Mouse (Mus musculus) liver, embryonic 13.5 days (tissue): ENCODE data around the gene Orai3. TPM values are rescaled to one million over a fixed set of nuclear protein-coding genes. Genes with fewer than 3 reads are reported as not detected.

Source experiments
- ATAC-seq: fragments of 200-750 bp; cut with Nextera tagmentation; 2 replicates; pipeline ENCODE4 v1.8.0; 2017; ENCODE audit warnings: low read depth, mild to moderate bottlenecking, moderate number of reproducible peaks, moderate library complexity
- DNase-seq: peaks from one replicate; pipeline ENCODE4 v3.0.0; 2022
- H3K27ac ChIP-seq: fragments of 300-500 bp; sonication (generic); 2 replicates; pipeline ENCODE4 v1.5.1; 2015; ENCODE audit warnings: moderate library complexity, mild to moderate bottlenecking, inconsistent platforms
- H3K27me3 ChIP-seq: fragments of 300-500 bp; sonication (generic); 2 replicates; pipeline ENCODE4 v1.6.1; 2015; ENCODE audit warnings: mild to moderate bottlenecking, inconsistent platforms
- H3K36me3 ChIP-seq: fragments of 300-500 bp; sonication (generic); 2 replicates; pipeline ENCODE4 v1.6.1; 2015; ENCODE audit warnings: mild to moderate bottlenecking, inconsistent platforms
- H3K4me1 ChIP-seq: fragments of 300-500 bp; sonication (generic); replicated peaks from 2 replicates; pipeline ENCODE4 v1.6.1; 2015; ENCODE audit warnings: inconsistent platforms
- H3K4me2 ChIP-seq: fragments of 300-500 bp; sonication (generic); 2 replicates; pipeline ENCODE4 v1.6.1; 2015; ENCODE audit warnings: inconsistent platforms, mild to moderate bottlenecking, moderate library complexity
- H3K4me3 ChIP-seq: fragments of 300-500 bp; sonication (generic); replicated peaks from 2 replicates; pipeline ENCODE4 v1.5.1; 2015; ENCODE audit warnings: mild to moderate bottlenecking, inconsistent platforms
- H3K9ac ChIP-seq: fragments of 300-500 bp; sonication (generic); 2 replicates; pipeline ENCODE4 v1.6.1; 2015; ENCODE audit warnings: mild to moderate bottlenecking, inconsistent platforms
- H3K9me3 ChIP-seq: fragments of 300-500 bp; sonication (generic); replicated peaks from 2 replicates; pipeline ENCODE4 v1.6.1; 2016; ENCODE audit warnings: inconsistent platforms
- WGBS: fragments of 180-500 bp; shearing (Covaris S2); methylation state at CpG from one replicate; pipeline ENCODE4 v1.1.7; 2015; ENCODE audit not compliant: insufficient replicate concordance; 5-methylcytosine and 5-hydroxymethylcytosine counted together
- polyA plus RNA-seq: library from polyadenylated mRNA; unstranded; fragments of >200 nt; fragmentation: Nextera tagmentation; extraction: Ambion mirVana; gene quantifications from 2 replicates; pipeline ENCODE4 v1.2.1, GENCODE M21; 2015

Orai3 gene
- polyA plus RNA-seq, 1 experiment from 2014 or later = 11.2 TPM

- peak; percentile 62 for ATAC-seq
- peak; percentile 74 for DNase-seq
- peak within 1 kb of the TSS; percentile 49 for H3K9ac ChIP-seq
- WGBS = 20% methylated on average over 6 of the region's 6 CpGs
- H3K27me3 ChIP-seq = no peaks in the 10 kb centered on the region
- H3K4me2 ChIP-seq = peak within 1 kb of the TSS; percentile 59
- peak within 1 kb of the TSS; percentile 74 for H3K27ac ChIP-seq
- peaks cover 50% of the 10 kb centered on the region for H3K4me1 ChIP-seq
- H3K9me3 ChIP-seq = no peaks in the 10 kb centered on the region
- peaks cover 80% of the 10 kb centered on the region for H3K36me3 ChIP-seq
- H3K4me3 ChIP-seq = peak within 1 kb of the TSS; percentile 40
Measured at GRCm38 (mm10) chr7:127800435-127801009, 30.9 kb downstream of the Orai3 start, which contains the start of gene Hsd3b7. Gene Hsd3b7 (plus strand): TSS chr7:127800604.

DNA sequence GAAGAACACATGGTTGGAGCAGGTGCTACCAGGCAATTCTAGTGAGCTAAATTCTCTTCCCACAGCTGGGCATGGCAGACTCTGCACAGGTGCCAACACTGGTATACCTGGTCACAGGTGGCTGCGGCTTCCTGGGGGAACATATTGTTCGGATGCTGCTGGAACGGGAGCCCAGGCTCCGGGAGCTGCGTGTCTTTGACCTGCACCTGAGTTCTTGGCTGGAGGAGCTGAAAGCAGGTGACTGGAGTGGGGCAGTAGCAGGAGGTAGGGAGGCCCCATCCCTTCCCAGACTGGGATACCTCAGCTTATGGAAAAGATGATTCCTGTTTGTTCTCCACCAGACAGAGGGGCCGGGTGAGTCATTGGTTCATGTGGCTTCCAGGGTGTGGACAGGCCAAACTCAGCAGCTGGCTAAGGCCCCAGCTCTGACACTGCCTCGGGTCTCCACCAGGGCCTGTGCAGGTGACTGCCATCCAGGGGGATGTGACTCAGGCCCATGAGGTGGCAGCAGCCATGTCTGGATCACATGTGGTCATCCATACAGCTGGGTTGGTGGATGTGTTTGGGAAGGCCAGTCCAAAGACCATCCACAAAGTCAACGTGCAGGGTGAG, 31.5 kb downstream of the Orai3 start:
- H3K27ac ChIP-seq = peak overlapping the region; percentile 74
- WGBS = 80% methylated on average over 8 of the region's 8 CpGs
- no peak for ATAC-seq

GRCm38 (mm10) chr7:127802313-127802712, 32.7 kb downstream of the Orai3 start:
- DNase-seq = no peak
- WGBS = 90% methylated on average over 17 of the region's 17 CpGs
- no peak overlapping the region for H3K9ac ChIP-seq
- no peaks in the 10 kb centered on the region for H3K27me3 ChIP-seq
- peaks cover 68% of the 10 kb centered on the region for H3K4me1 ChIP-seq
- no peak overlapping the region for H3K4me3 ChIP-seq
- no peaks in the 10 kb centered on the region for H3K9me3 ChIP-seq
- ATAC-seq = no peak
- 0 out of 2 replicates have a peak overlapping the region, but pooled peaks have one; percentile 59 for H3K4me2 ChIP-seq
- peaks cover 62% of the 10 kb centered on the region for H3K36me3 ChIP-seq
- peak overlapping the region; percentile 13; the same call in 1 of the 2 replicates for H3K27ac ChIP-seq

More for the DNA sequence above, 31.5 kb downstream of the Orai3 start:
- H3K36me3 ChIP-seq = peaks cover 74% of the 10 kb centered on the region
- H3K4me2 ChIP-seq = peak overlapping the region; percentile 59
- peak overlapping the region; percentile 40 for H3K4me3 ChIP-seq
- peak overlapping the region; percentile 49 for H3K9ac ChIP-seq
- no peak for DNase-seq
- no peaks in the 10 kb centered on the region for H3K9me3 ChIP-seq
- H3K4me1 ChIP-seq = peaks cover 56% of the 10 kb centered on the region
- no peaks in the 10 kb centered on the region for H3K27me3 ChIP-seq

DNA sequence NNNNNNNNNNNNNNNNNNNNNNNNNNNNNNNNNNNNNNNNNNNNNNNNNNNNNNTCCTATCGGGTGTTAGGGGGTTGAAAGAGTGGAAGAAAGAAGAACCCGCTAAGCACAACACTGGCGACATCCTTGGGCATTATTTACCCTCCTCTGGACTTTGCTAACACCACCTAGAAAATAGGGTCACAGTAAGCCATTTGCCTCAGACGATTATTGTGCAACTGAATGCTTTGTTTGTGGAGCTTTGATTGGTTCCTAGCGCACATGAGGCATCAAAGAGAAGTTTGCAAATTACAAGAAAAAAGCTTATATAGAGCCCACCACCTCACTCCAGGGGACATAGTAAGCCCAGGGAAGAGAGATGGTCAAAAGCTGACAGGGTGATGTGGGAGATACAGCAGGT, 39.2 kb downstream of the Orai3 start:
- Histone ChIP-seq H3K9me3 (no peaks in the 10 kb centered on the region), H3K9ac (no peak overlapping the region), H3K4me2 (no peak overlapping the region), H3K4me3 (no peak overlapping the region), H3K27ac (peak overlapping the region; percentile 69), H3K36me3 (peaks cover 3% of the 10 kb centered on the region; the same call in 1 of the 2 replicates), H3K4me1 (peaks cover 77% of the 10 kb centered on the region), H3K27me3 (no peaks in the 10 kb centered on the region)
- DNase-seq (no peak), ATAC-seq (no peak)
- 42% methylated on average over 5 of the region's 5 CpGs for WGBS

DNA sequence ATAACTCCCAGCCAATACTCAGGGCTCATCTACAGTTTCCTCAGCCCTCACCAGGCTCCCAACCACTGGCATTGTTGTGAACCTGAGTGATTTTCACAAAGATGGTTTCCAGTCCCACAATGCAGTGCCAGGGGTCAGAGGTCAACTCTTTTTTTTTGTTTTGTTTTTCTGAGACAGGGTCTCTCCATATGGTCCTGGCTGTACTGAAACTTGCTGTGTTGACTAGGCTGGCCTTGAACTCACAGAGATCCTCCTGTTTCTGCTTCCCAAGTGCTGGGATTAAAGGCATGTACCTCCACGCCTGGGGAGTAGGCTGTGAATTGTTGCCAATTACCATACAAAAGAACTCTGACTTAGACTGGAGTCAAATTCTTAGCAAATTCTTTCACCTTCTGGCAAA, 40.2 kb downstream of the Orai3 start:
- no peaks in the 10 kb centered on the region for H3K9me3 ChIP-seq
- H3K4me1 ChIP-seq = peaks cover 75% of the 10 kb centered on the region
- H3K4me3 ChIP-seq = no peak overlapping the region
- H3K4me2 ChIP-seq = no peak overlapping the region
- H3K27ac ChIP-seq = no peak overlapping the region
- no peaks in the 10 kb centered on the region for H3K36me3 ChIP-seq
- H3K27me3 ChIP-seq = no peaks in the 10 kb centered on the region
- H3K9ac ChIP-seq = no peak overlapping the region
- ATAC-seq = no peak
- no peak for DNase-seq
- 68% methylated on average over 1 of the region's 1 CpGs for WGBS

GRCm38 (mm10) chr7:127810650-127811049, 41.0 kb downstream of the Orai3 start:
- H3K36me3 ChIP-seq = no peaks in the 10 kb centered on the region
- no peak for DNase-seq
- H3K4me2 ChIP-seq = no peak overlapping the region
- 88% methylated on average over 10 of the region's 10 CpGs for WGBS
- no peak overlapping the region for H3K4me3 ChIP-seq
- no peak for ATAC-seq
- peaks cover 75% of the 10 kb centered on the region for H3K4me1 ChIP-seq
- no peak overlapping the region for H3K9ac ChIP-seq
- no peaks in the 10 kb centered on the region for H3K9me3 ChIP-seq
- no peak overlapping the region for H3K27ac ChIP-seq
- H3K27me3 ChIP-seq = no peaks in the 10 kb centered on the region

GRCm38 (mm10) chr7:127811240-127811639, 41.6 kb downstream of the Orai3 start:
- H3K27ac ChIP-seq = no peak overlapping the region; the same call in 1 of the 2 replicates
- no peaks in the 10 kb centered on the region for H3K27me3 ChIP-seq
- ATAC-seq = no peak
- no peak overlapping the region for H3K9ac ChIP-seq
- peaks cover 75% of the 10 kb centered on the region for H3K4me1 ChIP-seq
- no peaks in the 10 kb centered on the region for H3K36me3 ChIP-seq
- DNase-seq = no peak
- no peak overlapping the region for H3K4me2 ChIP-seq
- no peak overlapping the region for H3K4me3 ChIP-seq
- no peaks in the 10 kb centered on the region for H3K9me3 ChIP-seq
- WGBS = 76% methylated on average over 4 of the region's 4 CpGs

- ATAC-seq (no peak), DNase-seq (no peak)
- Histone ChIP-seq H3K4me2 (no peak overlapping the region), H3K36me3 (no peaks in the 10 kb centered on the region), H3K27me3 (no peaks in the 10 kb centered on the region), H3K4me1 (peaks cover 69% of the 10 kb centered on the region), H3K27ac (no peak overlapping the region), H3K9ac (no peak overlapping the region), H3K9me3 (no peaks in the 10 kb centered on the region), H3K4me3 (no peak overlapping the region)
- 62% methylated on average over 3 of the region's 3 CpGs for WGBS
Measured at GRCm38 (mm10) chr7:127812292-127812691, 42.7 kb downstream of the Orai3 start.

DNA sequence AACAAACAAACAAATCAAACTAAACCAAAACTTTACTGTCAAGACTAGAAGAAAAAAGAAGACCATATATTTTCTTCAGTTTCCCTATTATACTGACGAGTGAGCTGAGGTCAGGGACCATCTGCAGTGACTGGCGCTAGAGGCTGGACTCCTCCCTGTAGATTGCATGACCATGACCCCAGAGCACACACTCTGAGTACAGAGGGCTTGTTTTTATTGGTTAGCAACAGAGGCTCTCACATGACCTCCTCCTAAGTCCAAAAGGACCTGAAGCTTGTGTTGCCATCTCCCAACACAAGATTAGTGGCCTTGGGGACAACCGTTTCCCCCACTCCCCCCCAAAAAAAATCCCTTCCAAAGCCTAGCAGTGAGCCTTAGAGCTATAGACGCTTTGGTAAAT, 44.2 kb downstream of the Orai3 start:
- no peak overlapping the region for H3K9ac ChIP-seq
- DNase-seq = no peak

GRCm38 (mm10) chr7:127814241-127814921, 44.8 kb downstream of the Orai3 start:
- Histone ChIP-seq H3K27me3 (no peaks in the 10 kb centered on the region), H3K27ac (peak overlapping the region; percentile 67), H3K4me1 (peaks cover 48% of the 10 kb centered on the region), H3K9me3 (no peaks in the 10 kb centered on the region), H3K4me2 (no peak overlapping the region), H3K9ac (no peak overlapping the region), H3K4me3 (no peak overlapping the region), H3K36me3 (no peaks in the 10 kb centered on the region)
- peak; percentile 37; the same call in 1 of the 2 replicates for ATAC-seq
- DNase-seq = no peak
- WGBS = 72% methylated on average over 19 of the region's 19 CpGs

More for the DNA sequence above, 44.2 kb downstream of the Orai3 start:
- WGBS = 54% methylated on average over 4 of the region's 4 CpGs
- peak overlapping the region; percentile 67 for H3K27ac ChIP-seq
- no peaks in the 10 kb centered on the region for H3K9me3 ChIP-seq
- H3K4me2 ChIP-seq = no peak overlapping the region
- no peak overlapping the region for H3K4me3 ChIP-seq
- no peaks in the 10 kb centered on the region for H3K36me3 ChIP-seq
- peak; percentile 59; the same call in 1 of the 2 replicates for ATAC-seq
- H3K27me3 ChIP-seq = no peaks in the 10 kb centered on the region
- H3K4me1 ChIP-seq = peaks cover 53% of the 10 kb centered on the region

DNA sequence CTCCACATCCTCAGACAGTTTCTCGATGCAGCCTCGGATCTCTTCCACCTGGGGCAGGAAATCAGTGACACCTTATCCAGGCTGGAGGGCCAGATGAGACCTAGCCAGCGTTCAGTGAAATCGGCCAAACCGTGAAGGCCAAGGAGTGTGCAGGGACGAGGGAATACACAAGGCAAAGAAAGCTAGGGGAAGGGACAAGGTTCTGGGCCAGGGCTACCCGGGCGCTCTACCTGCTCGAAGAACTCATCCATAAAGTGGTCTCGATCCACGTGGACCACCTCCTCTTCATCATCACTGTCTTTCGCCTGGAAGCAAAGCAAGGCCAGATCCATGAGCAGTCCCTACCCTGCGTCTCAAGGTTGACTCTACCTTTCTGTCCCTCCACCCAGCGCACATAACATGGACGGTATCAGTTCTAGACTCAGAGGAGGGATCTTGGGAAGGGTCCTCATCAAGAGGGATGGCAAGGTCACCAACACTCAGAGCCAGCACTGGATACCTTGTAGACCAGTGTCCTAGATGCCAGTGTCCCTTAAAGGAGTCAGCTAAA, 45.6 kb downstream of the Orai3 start:
- H3K9ac ChIP-seq = no peak overlapping the region
- peak overlapping the region; percentile 67 for H3K27ac ChIP-seq

More for the DNA sequence above, 45.6 kb downstream of the Orai3 start:
- no peaks in the 10 kb centered on the region for H3K36me3 ChIP-seq
- WGBS = 79% methylated on average over 15 of the region's 15 CpGs
- 0 out of 2 replicates have a peak overlapping the region, but pooled peaks have one; percentile 2 for H3K4me2 ChIP-seq
- no peak overlapping the region for H3K4me3 ChIP-seq
- peaks cover 42% of the 10 kb centered on the region for H3K4me1 ChIP-seq
- H3K27me3 ChIP-seq = no peaks in the 10 kb centered on the region
- DNase-seq = no peak
- no peak for ATAC-seq
- H3K9me3 ChIP-seq = no peaks in the 10 kb centered on the region
